Mouse (Mus musculus): ENCODE measurements around the gene Tshz2. TPM values are rescaled to one million over a fixed set of nuclear protein-coding genes. Genes with fewer than 3 reads are reported as not detected.

Gene Tshz2
- polyA plus RNA-seq, 1 experiment from 2014 or later, result 0.70 TPM

GRCm38 (mm10) chr2:169948139-169948538, 315.3 kb downstream of the Tshz2 start:
- no peak overlapping the region for H3K4me3 ChIP-seq (replicated peaks)
- no peaks in the 10 kb centered on the region for H3K27me3 ChIP-seq
- no peak overlapping the region for H3K9ac ChIP-seq
- no peaks in the 10 kb centered on the region for H3K4me1 ChIP-seq (replicated peaks)
- H3K4me2 ChIP-seq, result no peak overlapping the region
- ATAC-seq (ENCODE audit: insufficient read depth), result no peak
- WGBS (ENCODE audit: insufficient replicate concordance), result 57% methylated on average over 6 of the region's 6 CpGs
- H3K9me3 ChIP-seq (replicated peaks), result no peaks in the 10 kb centered on the region
- no peaks in the 10 kb centered on the region for H3K36me3 ChIP-seq (replicated peaks)
- H3K27ac ChIP-seq (replicated peaks), result no peak overlapping the region

- Histone ChIP-seq H3K4me3 (replicated peaks) (no peak overlapping the region), H3K9me3 (replicated peaks) (no peaks in the 10 kb centered on the region), H3K36me3 (replicated peaks) (no peaks in the 10 kb centered on the region), H3K4me2 (no peak overlapping the region), H3K4me1 (replicated peaks) (no peaks in the 10 kb centered on the region), H3K9ac (no peak overlapping the region), H3K27me3 (no peaks in the 10 kb centered on the region), H3K27ac (replicated peaks) (no peak overlapping the region)
- WGBS (ENCODE audit: insufficient replicate concordance), result 59% methylated on average over 8 of the region's 8 CpGs
- no peak for ATAC-seq (ENCODE audit: insufficient read depth)
Measured at GRCm38 (mm10) chr2:169951041-169951440, 318.2 kb downstream of the Tshz2 start.

GRCm38 (mm10) chr2:169952981-169953380, 320.2 kb downstream of the Tshz2 start:
- no peak overlapping the region for H3K4me2 ChIP-seq
- H3K27me3 ChIP-seq, result no peaks in the 10 kb centered on the region
- H3K4me3 ChIP-seq (replicated peaks), result no peak overlapping the region
- H3K4me1 ChIP-seq (replicated peaks), result no peaks in the 10 kb centered on the region
- H3K9me3 ChIP-seq (replicated peaks), result no peaks in the 10 kb centered on the region
- ATAC-seq (ENCODE audit: insufficient read depth), result no peak
- H3K36me3 ChIP-seq (replicated peaks), result no peaks in the 10 kb centered on the region
- 56% methylated on average over 2 of the region's 2 CpGs for WGBS (ENCODE audit: insufficient replicate concordance)
- H3K27ac ChIP-seq (replicated peaks), result no peak overlapping the region
- H3K9ac ChIP-seq, result no peak overlapping the region

- Histone ChIP-seq H3K27me3 (0 out of 2 replicates have a peak, but pooled peaks cover 3% of the 10 kb centered on the region), H3K9ac (no peak overlapping the region), H3K4me2 (no peak overlapping the region), H3K27ac (replicated peaks) (no peak overlapping the region), H3K9me3 (replicated peaks) (no peaks in the 10 kb centered on the region), H3K4me3 (replicated peaks) (no peak overlapping the region), H3K4me1 (replicated peaks) (no peaks in the 10 kb centered on the region), H3K36me3 (replicated peaks) (no peaks in the 10 kb centered on the region)
- WGBS (ENCODE audit: insufficient replicate concordance), result 29% methylated on average over 17 of the region's 17 CpGs
- no peak for ATAC-seq (ENCODE audit: insufficient read depth)
Measured at GRCm38 (mm10) chr2:169958736-169959573, 326.1 kb downstream of the Tshz2 start.

- no peak overlapping the region for H3K9ac ChIP-seq
- ATAC-seq (ENCODE audit: insufficient read depth), result no peak
- WGBS (ENCODE audit: insufficient replicate concordance), result 30% methylated on average over 24 of the region's 24 CpGs
- no peaks in the 10 kb centered on the region for H3K4me1 ChIP-seq (replicated peaks)
- H3K4me3 ChIP-seq (replicated peaks), result no peak overlapping the region
- H3K9me3 ChIP-seq (replicated peaks), result no peaks in the 10 kb centered on the region
- no peak overlapping the region for H3K27ac ChIP-seq (replicated peaks)
- no peak overlapping the region for H3K4me2 ChIP-seq
- H3K36me3 ChIP-seq (replicated peaks), result no peaks in the 10 kb centered on the region
- H3K27me3 ChIP-seq, result 0 out of 2 replicates have a peak, but pooled peaks cover 3% of the 10 kb centered on the region
Measured at GRCm38 (mm10) chr2:169961463-169962230, 328.8 kb downstream of the Tshz2 start.

- no peak overlapping the region for H3K4me2 ChIP-seq
- H3K4me1 ChIP-seq (replicated peaks), result no peaks in the 10 kb centered on the region
- H3K9me3 ChIP-seq (replicated peaks), result no peaks in the 10 kb centered on the region
- ATAC-seq (ENCODE audit: insufficient read depth), result no peak
- 41% methylated on average over 8 of the region's 8 CpGs for WGBS (ENCODE audit: insufficient replicate concordance)
- no peak overlapping the region for H3K4me3 ChIP-seq (replicated peaks)
- no peak overlapping the region for H3K9ac ChIP-seq
- 0 out of 2 replicates have a peak, but pooled peaks cover 3% of the 10 kb centered on the region for H3K27me3 ChIP-seq
- H3K36me3 ChIP-seq (replicated peaks), result no peaks in the 10 kb centered on the region
- no peak overlapping the region for H3K27ac ChIP-seq (replicated peaks)
Measured at GRCm38 (mm10) chr2:169962231-169962600, 329.4 kb downstream of the Tshz2 start.

GRCm38 (mm10) chr2:169962776-169963175, 330.0 kb downstream of the Tshz2 start:
- Histone ChIP-seq H3K27me3 (0 out of 2 replicates have a peak, but pooled peaks cover 3% of the 10 kb centered on the region), H3K27ac (replicated peaks) (no peak overlapping the region), H3K4me1 (replicated peaks) (no peaks in the 10 kb centered on the region), H3K4me3 (replicated peaks) (no peak overlapping the region), H3K9ac (no peak overlapping the region), H3K36me3 (replicated peaks) (no peaks in the 10 kb centered on the region), H3K9me3 (replicated peaks) (no peaks in the 10 kb centered on the region), H3K4me2 (no peak overlapping the region)
- no peak for ATAC-seq (ENCODE audit: insufficient read depth)
- 49% methylated on average over 8 of the region's 8 CpGs for WGBS (ENCODE audit: insufficient replicate concordance)

GRCm38 (mm10) chr2:169970481-169970880, 337.7 kb downstream of the Tshz2 start:
- WGBS (ENCODE audit: insufficient replicate concordance), result 86% methylated on average over 6 of the region's 6 CpGs
- no peak for ATAC-seq (ENCODE audit: insufficient read depth)
- Histone ChIP-seq H3K27ac (replicated peaks) (no peak overlapping the region), H3K4me1 (replicated peaks) (no peaks in the 10 kb centered on the region), H3K27me3 (no peaks in the 10 kb centered on the region), H3K9ac (no peak overlapping the region), H3K36me3 (replicated peaks) (no peaks in the 10 kb centered on the region), H3K4me2 (no peak overlapping the region), H3K9me3 (replicated peaks) (0 out of 2 replicates have a peak, but pooled peaks cover 4% of the 10 kb centered on the region), H3K4me3 (replicated peaks) (no peak overlapping the region)

- Histone ChIP-seq H3K4me3 (replicated peaks) (no peak overlapping the region), H3K27ac (replicated peaks) (no peak overlapping the region), H3K36me3 (replicated peaks) (no peaks in the 10 kb centered on the region), H3K4me2 (no peak overlapping the region), H3K4me1 (replicated peaks) (no peaks in the 10 kb centered on the region), H3K9ac (no peak overlapping the region), H3K9me3 (replicated peaks) (no peaks in the 10 kb centered on the region), H3K27me3 (no peaks in the 10 kb centered on the region)
- no peak for ATAC-seq (ENCODE audit: insufficient read depth)
- WGBS (ENCODE audit: insufficient replicate concordance), result 71% methylated on average over 10 of the region's 10 CpGs
Measured at GRCm38 (mm10) chr2:169982925-169983324, 350.1 kb downstream of the Tshz2 start.

- no peak overlapping the region for H3K4me3 ChIP-seq (replicated peaks)
- no peaks in the 10 kb centered on the region for H3K27me3 ChIP-seq
- H3K4me2 ChIP-seq, result no peak overlapping the region
- H3K9ac ChIP-seq, result no peak overlapping the region
- H3K36me3 ChIP-seq (replicated peaks), result no peaks in the 10 kb centered on the region
- WGBS (ENCODE audit: insufficient replicate concordance), result 50% methylated on average over 13 of the region's 13 CpGs
- ATAC-seq (ENCODE audit: insufficient read depth), result no peak
- H3K27ac ChIP-seq (replicated peaks), result no peak overlapping the region
- H3K9me3 ChIP-seq (replicated peaks), result no peaks in the 10 kb centered on the region
- H3K4me1 ChIP-seq (replicated peaks), result no peaks in the 10 kb centered on the region
Measured at GRCm38 (mm10) chr2:169987186-169987585, 354.4 kb downstream of the Tshz2 start.

- no peaks in the 10 kb centered on the region for H3K36me3 ChIP-seq (replicated peaks)
- H3K27ac ChIP-seq (replicated peaks), result no peak overlapping the region
- no peaks in the 10 kb centered on the region for H3K4me1 ChIP-seq (replicated peaks)
- no peak overlapping the region for H3K9ac ChIP-seq
- H3K9me3 ChIP-seq (replicated peaks), result no peaks in the 10 kb centered on the region
- no peak overlapping the region for H3K4me3 ChIP-seq (replicated peaks)
- ATAC-seq (ENCODE audit: insufficient read depth), result no peak
- H3K4me2 ChIP-seq, result no peak overlapping the region
- H3K27me3 ChIP-seq, result no peaks in the 10 kb centered on the region
- WGBS (ENCODE audit: insufficient replicate concordance), result 67% methylated on average over 1 of the region's 1 CpGs
Measured at GRCm38 (mm10) chr2:169989186-169989585, 356.4 kb downstream of the Tshz2 start.
